Mouse (Mus musculus): ENCODE measurements around the gene Nid2. TPM values are rescaled to one million over a fixed set of nuclear protein-coding genes. Genes with fewer than 3 reads are reported as not detected.

Gene Nid2
- polyA plus RNA-seq, 1 experiment from 2014 or later = 24.1 TPM

- ATAC-seq = no peak
- H3K36me3 ChIP-seq = peaks cover 18% of the 10 kb centered on the region
- H3K4me3 ChIP-seq = no peak overlapping the region
- no peaks in the 10 kb centered on the region for H3K9me3 ChIP-seq (replicated peaks)
- peaks cover 28% of the 10 kb centered on the region for H3K4me1 ChIP-seq
- WGBS (ENCODE audit: insufficient replicate concordance) = 40% methylated on average over 4 of the region's 4 CpGs
- no peak overlapping the region for H3K27ac ChIP-seq
- H3K27me3 ChIP-seq (replicated peaks) = no peaks in the 10 kb centered on the region
- no peak overlapping the region for H3K9ac ChIP-seq
- no peak overlapping the region for H3K4me2 ChIP-seq
Measured at GRCm38 (mm10) chr14:19794881-19795280, 43.8 kb downstream of the Nid2 start.

GRCm38 (mm10) chr14:19796541-19797304, 45.7 kb downstream of the Nid2 start:
- peak overlapping the region; percentile 34 for H3K4me2 ChIP-seq
- no peak overlapping the region for H3K27ac ChIP-seq
- H3K27me3 ChIP-seq (replicated peaks) = no peaks in the 10 kb centered on the region
- peaks cover 14% of the 10 kb centered on the region for H3K36me3 ChIP-seq
- H3K9me3 ChIP-seq (replicated peaks) = no peaks in the 10 kb centered on the region
- H3K9ac ChIP-seq = no peak overlapping the region
- WGBS (ENCODE audit: insufficient replicate concordance) = 37% methylated on average over 18 of the region's 18 CpGs
- no peak overlapping the region for H3K4me3 ChIP-seq
- peaks cover 28% of the 10 kb centered on the region for H3K4me1 ChIP-seq
- ATAC-seq = peak; percentile 61

- H3K4me2 ChIP-seq = no peak overlapping the region
- H3K27ac ChIP-seq = no peak overlapping the region
- no peaks in the 10 kb centered on the region for H3K27me3 ChIP-seq (replicated peaks)
- H3K4me1 ChIP-seq = peaks cover 34% of the 10 kb centered on the region
- H3K36me3 ChIP-seq = peaks cover 31% of the 10 kb centered on the region
- no peak for ATAC-seq
- H3K9me3 ChIP-seq (replicated peaks) = no peaks in the 10 kb centered on the region
- H3K9ac ChIP-seq = no peak overlapping the region
- WGBS (ENCODE audit: insufficient replicate concordance) = 25% methylated on average over 2 of the region's 2 CpGs
- no peak overlapping the region for H3K4me3 ChIP-seq
Measured at GRCm38 (mm10) chr14:19800485-19800884, 49.4 kb downstream of the Nid2 start.

- Histone ChIP-seq H3K4me2 (no peak overlapping the region), H3K9me3 (replicated peaks) (no peaks in the 10 kb centered on the region), H3K27ac (no peak overlapping the region), H3K36me3 (peaks cover 31% of the 10 kb centered on the region), H3K4me3 (no peak overlapping the region), H3K4me1 (peaks cover 22% of the 10 kb centered on the region), H3K27me3 (replicated peaks) (no peaks in the 10 kb centered on the region), H3K9ac (no peak overlapping the region)
- WGBS (ENCODE audit: insufficient replicate concordance) = 73% methylated on average over 8 of the region's 8 CpGs
- no peak for ATAC-seq
Measured at GRCm38 (mm10) chr14:19801474-19802215, 50.6 kb downstream of the Nid2 start.

GRCm38 (mm10) chr14:19803222-19803621, 52.2 kb downstream of the Nid2 start:
- Histone ChIP-seq H3K4me2 (peak overlapping the region; percentile 11; the same call in 1 of the 2 replicates), H3K27ac (no peak overlapping the region), H3K9me3 (replicated peaks) (no peaks in the 10 kb centered on the region), H3K4me3 (no peak overlapping the region), H3K36me3 (peaks cover 24% of the 10 kb centered on the region), H3K4me1 (peaks cover 12% of the 10 kb centered on the region), H3K9ac (no peak overlapping the region), H3K27me3 (replicated peaks) (no peaks in the 10 kb centered on the region)
- 39% methylated on average over 4 of the region's 4 CpGs for whole genome bisulfite sequencing (ENCODE audit: insufficient replicate concordance)
- 0 out of 2 replicates have a peak, but pooled peaks have one; percentile 18 for ATAC-seq

GRCm38 (mm10) chr14:19803623-19804022, 52.6 kb downstream of the Nid2 start:
- 33% methylated on average over 10 of the region's 10 CpGs for WGBS (ENCODE audit: insufficient replicate concordance)
- Histone ChIP-seq H3K4me3 (no peak overlapping the region), H3K4me2 (peak overlapping the region; percentile 11; the same call in 1 of the 2 replicates), H3K27me3 (replicated peaks) (no peaks in the 10 kb centered on the region), H3K9ac (no peak overlapping the region), H3K4me1 (peaks cover 12% of the 10 kb centered on the region), H3K27ac (no peak overlapping the region), H3K9me3 (replicated peaks) (no peaks in the 10 kb centered on the region), H3K36me3 (peaks cover 21% of the 10 kb centered on the region)
- peak; percentile 70 for ATAC-seq

- H3K36me3 ChIP-seq = peaks cover 42% of the 10 kb centered on the region
- ATAC-seq = no peak
- H3K9ac ChIP-seq = no peak overlapping the region
- no peaks in the 10 kb centered on the region for H3K27me3 ChIP-seq (replicated peaks)
- H3K4me1 ChIP-seq = peaks cover 12% of the 10 kb centered on the region
- WGBS (ENCODE audit: insufficient replicate concordance) = 73% methylated on average over 3 of the region's 3 CpGs
- H3K27ac ChIP-seq = no peak overlapping the region
- H3K4me2 ChIP-seq = no peak overlapping the region
- no peaks in the 10 kb centered on the region for H3K9me3 ChIP-seq (replicated peaks)
- H3K4me3 ChIP-seq = no peak overlapping the region
Measured at GRCm38 (mm10) chr14:19807339-19807738, 56.3 kb downstream of the Nid2 start.

GRCm38 (mm10) chr14:19807858-19808257, 56.8 kb downstream of the Nid2 start:
- WGBS (ENCODE audit: insufficient replicate concordance) = 79% methylated on average over 2 of the region's 2 CpGs
- no peak for ATAC-seq
- H3K4me1 ChIP-seq = peaks cover 11% of the 10 kb centered on the region
- H3K4me3 ChIP-seq = no peak overlapping the region
- H3K4me2 ChIP-seq = no peak overlapping the region
- H3K27me3 ChIP-seq (replicated peaks) = no peaks in the 10 kb centered on the region
- no peak overlapping the region for H3K9ac ChIP-seq
- H3K9me3 ChIP-seq (replicated peaks) = no peaks in the 10 kb centered on the region
- H3K27ac ChIP-seq = no peak overlapping the region
- peaks cover 43% of the 10 kb centered on the region for H3K36me3 ChIP-seq

GRCm38 (mm10) chr14:19809934-19810333, 58.9 kb downstream of the Nid2 start:
- H3K9me3 ChIP-seq (replicated peaks) = no peaks in the 10 kb centered on the region
- WGBS (ENCODE audit: insufficient replicate concordance) = 82% methylated on average over 10 of the region's 10 CpGs
- no peak overlapping the region for H3K4me2 ChIP-seq
- ATAC-seq = no peak
- H3K4me1 ChIP-seq = no peaks in the 10 kb centered on the region
- H3K9ac ChIP-seq = no peak overlapping the region
- H3K27me3 ChIP-seq (replicated peaks) = no peaks in the 10 kb centered on the region
- H3K36me3 ChIP-seq = peaks cover 56% of the 10 kb centered on the region
- no peak overlapping the region for H3K4me3 ChIP-seq
- H3K27ac ChIP-seq = no peak overlapping the region

GRCm38 (mm10) chr14:19813061-19813460, 62.0 kb downstream of the Nid2 start:
- no peaks in the 10 kb centered on the region for H3K4me1 ChIP-seq
- H3K36me3 ChIP-seq = peaks cover 75% of the 10 kb centered on the region
- H3K27me3 ChIP-seq (replicated peaks) = no peaks in the 10 kb centered on the region
- H3K4me3 ChIP-seq = no peak overlapping the region
- no peak overlapping the region for H3K27ac ChIP-seq
- no peak overlapping the region for H3K4me2 ChIP-seq
- WGBS (ENCODE audit: insufficient replicate concordance) = 86% methylated on average over 2 of the region's 2 CpGs
- H3K9ac ChIP-seq = no peak overlapping the region
- no peak for ATAC-seq
- no peaks in the 10 kb centered on the region for H3K9me3 ChIP-seq (replicated peaks)

- Histone ChIP-seq H3K9ac (no peak overlapping the region), H3K4me2 (no peak overlapping the region), H3K36me3 (peaks cover 78% of the 10 kb centered on the region), H3K27me3 (replicated peaks) (no peaks in the 10 kb centered on the region), H3K9me3 (replicated peaks) (0 out of 2 replicates have a peak, but pooled peaks cover 4% of the 10 kb centered on the region), H3K4me3 (no peak overlapping the region), H3K27ac (no peak overlapping the region), H3K4me1 (peaks cover 8% of the 10 kb centered on the region)
- 0% methylated on average over 1 of the region's 1 CpGs for WGBS (ENCODE audit: insufficient replicate concordance)
- ATAC-seq = no peak
Measured at GRCm38 (mm10) chr14:19817949-19818348, 66.9 kb downstream of the Nid2 start.

GRCm38 (mm10) chr14:19821686-19822085, 70.6 kb downstream of the Nid2 start:
- Histone ChIP-seq H3K4me2 (no peak overlapping the region), H3K36me3 (peaks cover 42% of the 10 kb centered on the region), H3K27ac (no peak overlapping the region), H3K4me3 (no peak overlapping the region), H3K9me3 (replicated peaks) (0 out of 2 replicates have a peak, but pooled peaks cover 4% of the 10 kb centered on the region), H3K9ac (no peak overlapping the region), H3K4me1 (peaks cover 15% of the 10 kb centered on the region), H3K27me3 (replicated peaks) (0 out of 2 replicates have a peak, but pooled peaks cover 2% of the 10 kb centered on the region)
- no peak for ATAC-seq
- WGBS (ENCODE audit: insufficient replicate concordance) = 94% methylated on average over 5 of the region's 5 CpGs
